Mouse (Mus musculus) heart, embryonic 11.5 days (tissue): Measurements from ENCODE around the gene Lypd3. TPM values are rescaled to one million over a fixed set of nuclear protein-coding genes. Genes with fewer than 3 reads are reported as not detected.
"Not testable (repeated sequence)": the region's sequence is repeated elsewhere in the genome, so short reads cannot be mapped to it uniquely, and the experiment has no call there.

ENCODE experiments used
- ATAC-seq: fragments of 200-750 bp; cut with Nextera tagmentation; replicated peaks from 2 replicates; pipeline ENCODE4 v1.8.0; 2017; ENCODE audit warnings: moderate library complexity; ENCODE audit not compliant: insufficient number of reproducible peaks, low FRiP score, low TSS enrichment
- H3K27ac ChIP-seq: fragments of 300-500 bp; sonication (generic); 2 replicates; pipeline ENCODE4 v1.5.1; 2014; ENCODE audit warnings: mild to moderate bottlenecking, low read depth, low read length
- H3K27me3 ChIP-seq: fragments of 300-500 bp; sonication (generic); 2 replicates; pipeline ENCODE4 v1.6.1; 2014; ENCODE audit warnings: mild to moderate bottlenecking, low read length, mixed read lengths; ENCODE audit not compliant: control insufficient read depth, insufficient read depth
- H3K36me3 ChIP-seq: fragments of 300-500 bp; sonication (generic); 2 replicates; pipeline ENCODE4 v1.6.1; 2014; ENCODE audit warnings: mild to moderate bottlenecking, low read length, moderate library complexity, mixed read lengths; ENCODE audit not compliant: control insufficient read depth, insufficient read depth
- H3K4me1 ChIP-seq: fragments of 300-500 bp; sonication (generic); 2 replicates; pipeline ENCODE4 v1.6.1; 2014; ENCODE audit warnings: low read length; ENCODE audit not compliant: control insufficient read depth, insufficient read depth
- H3K4me2 ChIP-seq: fragments of 300-500 bp; sonication (generic); 2 replicates; pipeline ENCODE4 v1.6.1; 2014; ENCODE audit warnings: mild to moderate bottlenecking, moderate library complexity
- H3K4me3 ChIP-seq: fragments of 300-500 bp; sonication (generic); 2 replicates; pipeline ENCODE4 v1.5.1; 2014; ENCODE audit warnings: low read depth, low read length
- H3K9ac ChIP-seq: fragments of 300-500 bp; sonication (generic); 2 replicates; pipeline ENCODE4 v1.6.1; 2014; ENCODE audit warnings: mild to moderate bottlenecking, low read depth, low read length, moderate library complexity
- H3K9me3 ChIP-seq: fragments of 300-500 bp; sonication (generic); replicated peaks from 2 replicates; pipeline ENCODE4 v1.6.1; 2016; ENCODE audit warnings: low read length; ENCODE audit not compliant: control insufficient read depth
- WGBS: fragments of 180-500 bp; shearing (Covaris S2); extraction: QIAGEN DNeasy Blood & Tissue Kit; methylation state at CpG from one replicate; pipeline ENCODE4 v1.1.7; 2014; ENCODE audit not compliant: insufficient replicate concordance; 5-methylcytosine and 5-hydroxymethylcytosine counted together
- polyA plus RNA-seq: library from polyadenylated mRNA; unstranded; fragments of >200 nt; fragmentation: Nextera tagmentation; extraction: Ambion mirVana; gene quantifications from 2 replicates; pipeline ENCODE4 v1.2.1, GENCODE M21; 2014

Gene Lypd3
- polyA plus RNA-seq, 1 experiment from 2014 or later: 0.09 TPM

- no peak for ATAC-seq
Measured at GRCm38 (mm10) chr7:24608561-24608960, 27.8 kb upstream of the Lypd3 start.

GRCm38 (mm10) chr7:24610144-24610878, 26.0 kb upstream of the Lypd3 start, which contains the start of gene Phldb3:
Gene Phldb3, plus strand, starts transcription at chr7:24610763.
- no peaks in the 10 kb centered on the region for H3K9me3 ChIP-seq
- peak within 1 kb of the TSS; percentile 49 for H3K4me3 ChIP-seq
- no peaks in the 10 kb centered on the region for H3K36me3 ChIP-seq
- ATAC-seq: peak; percentile 43; the same call in 1 of the 2 replicates
- H3K9ac ChIP-seq: peak within 1 kb of the TSS; percentile 8
- peak within 1 kb of the TSS; percentile 62 for H3K4me2 ChIP-seq
- H3K27me3 ChIP-seq: peaks cover 51% of the 10 kb centered on the region
- peaks cover 15% of the 10 kb centered on the region; the same call in 1 of the 2 replicates for H3K4me1 ChIP-seq
- 4% methylated on average over 27 of the region's 27 CpGs for WGBS
- no peak within 1 kb of the TSS for H3K27ac ChIP-seq

More at GRCm38 (mm10) chr7:24608561-24608960, 27.8 kb upstream of the Lypd3 start:
- Histone ChIP-seq H3K9me3 (no peaks in the 10 kb centered on the region), H3K36me3 (no peaks in the 10 kb centered on the region), H3K4me3 (no peak overlapping the region), H3K4me2 (no peak overlapping the region), H3K27ac (no peak overlapping the region), H3K27me3 (peaks cover 50% of the 10 kb centered on the region), H3K9ac (no peak overlapping the region), H3K4me1 (peaks cover 15% of the 10 kb centered on the region; the same call in 1 of the 2 replicates)
- 66% methylated on average over 8 of the region's 8 CpGs for WGBS

- peaks cover 15% of the 10 kb centered on the region; the same call in 1 of the 2 replicates for H3K4me1 ChIP-seq
- H3K4me2 ChIP-seq: peak overlapping the region; percentile 62
- peaks cover 51% of the 10 kb centered on the region for H3K27me3 ChIP-seq
- H3K27ac ChIP-seq: no peak overlapping the region
- ATAC-seq: peak; percentile 65
- 1% methylated on average over 36 of the region's 36 CpGs for WGBS
- peak overlapping the region; percentile 49 for H3K4me3 ChIP-seq
- H3K36me3 ChIP-seq: no peaks in the 10 kb centered on the region
- H3K9me3 ChIP-seq: no peaks in the 10 kb centered on the region
- H3K9ac ChIP-seq: peak overlapping the region; percentile 8
Measured at GRCm38 (mm10) chr7:24610879-24611494, 25.4 kb upstream of the Lypd3 start.

- H3K27me3 ChIP-seq: peaks cover 51% of the 10 kb centered on the region
- H3K9ac ChIP-seq: 0 out of 2 replicates have a peak overlapping the region, but pooled peaks have one; percentile 6
- no peak for ATAC-seq
- peak overlapping the region; percentile 62 for H3K4me2 ChIP-seq
- H3K36me3 ChIP-seq: no peaks in the 10 kb centered on the region
- H3K4me3 ChIP-seq: peak overlapping the region; percentile 49
- no peak overlapping the region for H3K27ac ChIP-seq
- peaks cover 15% of the 10 kb centered on the region; the same call in 1 of the 2 replicates for H3K4me1 ChIP-seq
- no peaks in the 10 kb centered on the region for H3K9me3 ChIP-seq
- WGBS: 15% methylated on average over 7 of the region's 7 CpGs
Measured at GRCm38 (mm10) chr7:24611709-24612108, 24.6 kb upstream of the Lypd3 start.

- ATAC-seq: no peak
- 5% methylated on average over 27 of the region's 27 CpGs for WGBS
- peak overlapping the region; percentile 37 for H3K4me2 ChIP-seq
- peaks cover 48% of the 10 kb centered on the region for H3K27me3 ChIP-seq
- H3K36me3 ChIP-seq: no peaks in the 10 kb centered on the region
- H3K4me1 ChIP-seq: peaks cover 15% of the 10 kb centered on the region; the same call in 1 of the 2 replicates
- H3K27ac ChIP-seq: no peak overlapping the region
- H3K9ac ChIP-seq: no peak overlapping the region
- H3K9me3 ChIP-seq: no peaks in the 10 kb centered on the region
- peak overlapping the region; percentile 21 for H3K4me3 ChIP-seq
Measured at GRCm38 (mm10) chr7:24612308-24612910, 23.9 kb upstream of the Lypd3 start.

GRCm38 (mm10) chr7:24614816-24615215, 21.5 kb upstream of the Lypd3 start:
- no peak overlapping the region for H3K27ac ChIP-seq
- no peaks in the 10 kb centered on the region for H3K36me3 ChIP-seq
- peaks cover 36% of the 10 kb centered on the region for H3K27me3 ChIP-seq
- 57% methylated on average over 13 of the region's 13 CpGs for WGBS
- peaks cover 15% of the 10 kb centered on the region; the same call in 1 of the 2 replicates for H3K4me1 ChIP-seq
- no peak overlapping the region for H3K4me3 ChIP-seq
- no peak for ATAC-seq
- no peak overlapping the region for H3K9ac ChIP-seq
- H3K9me3 ChIP-seq: no peaks in the 10 kb centered on the region
- no peak overlapping the region for H3K4me2 ChIP-seq

- no peak overlapping the region for H3K4me3 ChIP-seq
Measured at GRCm38 (mm10) chr7:24617763-24618162, 18.6 kb upstream of the Lypd3 start.

GRCm38 (mm10) chr7:24618374-24618773, 18.0 kb upstream of the Lypd3 start:
- not testable (repeated sequence) for H3K9ac ChIP-seq, H3K36me3 ChIP-seq, H3K9me3 ChIP-seq, ATAC-seq, H3K4me3 ChIP-seq, H3K27ac ChIP-seq, H3K27me3 ChIP-seq, H3K4me1 ChIP-seq, H3K4me2 ChIP-seq
- WGBS: 85% methylated on average over 8 of the region's 8 CpGs

More at GRCm38 (mm10) chr7:24617763-24618162, 18.6 kb upstream of the Lypd3 start:
- H3K27ac ChIP-seq: no peak overlapping the region
- ATAC-seq: no peak
- H3K4me2 ChIP-seq: no peak overlapping the region
- no peaks in the 10 kb centered on the region for H3K4me1 ChIP-seq
- H3K9ac ChIP-seq: no peak overlapping the region
- no peaks in the 10 kb centered on the region for H3K36me3 ChIP-seq
- H3K27me3 ChIP-seq: peaks cover 11% of the 10 kb centered on the region
- 62% methylated on average over 8 of the region's 8 CpGs for WGBS
- peaks cover 3% of the 10 kb centered on the region; the same call in 1 of the 2 replicates for H3K9me3 ChIP-seq
